Mouse (Mus musculus): ENCODE data around the gene Kat8. TPM values are rescaled to one million over a fixed set of nuclear protein-coding genes. Genes with fewer than 3 reads are reported as not detected.

Gene Kat8
- polyA plus RNA-seq, 1 experiment: not detected

GRCm38 (mm10) chr7:127925252-127925651 lies 12.9 kb downstream of the Kat8 start:
- Histone ChIP-seq H3K27ac (ENCODE audit: insufficient read depth, low read depth, low read length) (no peak overlapping the region), H3K4me1 (ENCODE audit: control insufficient read depth, insufficient read depth, low read length) (no peaks in the 10 kb centered on the region), H3K4me3 (ENCODE audit: insufficient read depth, low read depth, low read length) (no peak overlapping the region)
- WGBS: 62% methylated on average over 5 of the region's 5 CpGs
- TF ChIP-seq POLR2A (IDR thresholded peaks at IDR 0.05; ENCODE audit: insufficient read depth, low read depth, low read length) (no peak), CTCF (IDR thresholded peaks at IDR 0.05; ENCODE audit: insufficient read depth, low read depth, low read length) (no peak)

- Histone ChIP-seq H3K4me1 (ENCODE audit: control insufficient read depth, insufficient read depth, low read length) (no peaks in the 10 kb centered on the region), H3K4me3 (ENCODE audit: insufficient read depth, low read depth, low read length) (no peak overlapping the region), H3K27ac (ENCODE audit: insufficient read depth, low read depth, low read length) (no peak overlapping the region)
- 86% methylated on average over 8 of the region's 8 CpGs for WGBS
- TF ChIP-seq CTCF (IDR thresholded peaks at IDR 0.05; ENCODE audit: insufficient read depth, low read depth, low read length): no peak
- TF ChIP-seq POLR2A (IDR thresholded peaks at IDR 0.05; ENCODE audit: insufficient read depth, low read depth, low read length): no peak
Observed at GRCm38 (mm10) chr7:127926066-127926465, 13.8 kb downstream of the Kat8 start.

- H3K27ac ChIP-seq (ENCODE audit: insufficient read depth, low read depth, low read length): no peak overlapping the region
- WGBS: 86% methylated on average over 11 of the region's 11 CpGs
- no peak overlapping the region for H3K4me3 ChIP-seq (ENCODE audit: insufficient read depth, low read depth, low read length)
- H3K4me1 ChIP-seq (ENCODE audit: control insufficient read depth, insufficient read depth, low read length): peaks cover 5% of the 10 kb centered on the region; the same call in 1 of the 2 replicates
- TF ChIP-seq CTCF (IDR thresholded peaks at IDR 0.05; ENCODE audit: insufficient read depth, low read depth, low read length) (no peak), POLR2A (IDR thresholded peaks at IDR 0.05; ENCODE audit: insufficient read depth, low read depth, low read length) (no peak)
Observed at GRCm38 (mm10) chr7:127926846-127927245, 14.5 kb downstream of the Kat8 start.

- Histone ChIP-seq H3K27ac (ENCODE audit: insufficient read depth, low read depth, low read length) (no peak overlapping the region), H3K4me3 (ENCODE audit: insufficient read depth, low read depth, low read length) (no peak overlapping the region), H3K4me1 (ENCODE audit: control insufficient read depth, insufficient read depth, low read length) (peaks cover 12% of the 10 kb centered on the region)
- TF ChIP-seq CTCF (IDR thresholded peaks at IDR 0.05; ENCODE audit: insufficient read depth, low read depth, low read length): no peak
- WGBS: 85% methylated on average over 11 of the region's 11 CpGs
Observed at GRCm38 (mm10) chr7:127927726-127928125, 15.4 kb downstream of the Kat8 start.

GRCm38 (mm10) chr7:127928596-127928995 lies 16.3 kb downstream of the Kat8 start:
- Histone ChIP-seq H3K4me1 (ENCODE audit: control insufficient read depth, insufficient read depth, low read length) (peaks cover 14% of the 10 kb centered on the region), H3K4me3 (ENCODE audit: insufficient read depth, low read depth, low read length) (no peak overlapping the region), H3K27ac (ENCODE audit: insufficient read depth, low read depth, low read length) (no peak overlapping the region)
- WGBS: 62% methylated on average over 5 of the region's 5 CpGs
- no peak for TF ChIP-seq POLR2A (IDR thresholded peaks at IDR 0.05; ENCODE audit: insufficient read depth, low read depth, low read length)
- TF ChIP-seq CTCF (IDR thresholded peaks at IDR 0.05; ENCODE audit: insufficient read depth, low read depth, low read length): no peak

GRCm38 (mm10) chr7:127929923-127930322 lies 17.6 kb downstream of the Kat8 start, which contains the start of gene Prss8:
Gene Prss8, minus strand, starts transcription at chr7:127930104.
- WGBS: 34% methylated on average over 6 of the region's 6 CpGs
- no peak for TF ChIP-seq CTCF (IDR thresholded peaks at IDR 0.05; ENCODE audit: insufficient read depth, low read depth, low read length)
- no peak for TF ChIP-seq POLR2A (IDR thresholded peaks at IDR 0.05; ENCODE audit: insufficient read depth, low read depth, low read length)

GRCm38 (mm10) chr7:127930636-127931035 lies 18.3 kb downstream of the Kat8 start:
- no peak overlapping the region for H3K4me3 ChIP-seq (ENCODE audit: insufficient read depth, low read depth, low read length)
- 76% methylated on average over 5 of the region's 5 CpGs for WGBS
- H3K27ac ChIP-seq (ENCODE audit: insufficient read depth, low read depth, low read length): no peak overlapping the region
- TF ChIP-seq POLR2A (IDR thresholded peaks at IDR 0.05; ENCODE audit: insufficient read depth, low read depth, low read length) (no peak), CTCF (IDR thresholded peaks at IDR 0.05; ENCODE audit: insufficient read depth, low read depth, low read length) (no peak)
- H3K4me1 ChIP-seq (ENCODE audit: control insufficient read depth, insufficient read depth, low read length): peaks cover 14% of the 10 kb centered on the region

More at GRCm38 (mm10) chr7:127929923-127930322, 17.6 kb downstream of the Kat8 start, which contains the start of gene Prss8:
- H3K4me3 ChIP-seq (ENCODE audit: insufficient read depth, low read depth, low read length): no peak within 1 kb of the TSS
- H3K27ac ChIP-seq (ENCODE audit: insufficient read depth, low read depth, low read length): no peak within 1 kb of the TSS
- peaks cover 14% of the 10 kb centered on the region for H3K4me1 ChIP-seq (ENCODE audit: control insufficient read depth, insufficient read depth, low read length)

GRCm38 (mm10) chr7:127931351-127932135 lies 19.2 kb downstream of the Kat8 start:
- Histone ChIP-seq H3K4me1 (ENCODE audit: control insufficient read depth, insufficient read depth, low read length) (peaks cover 21% of the 10 kb centered on the region), H3K27ac (ENCODE audit: insufficient read depth, low read depth, low read length) (no peak overlapping the region), H3K4me3 (ENCODE audit: insufficient read depth, low read depth, low read length) (no peak overlapping the region)
- 35% methylated on average over 13 of the region's 13 CpGs for WGBS
- no peak for TF ChIP-seq CTCF (IDR thresholded peaks at IDR 0.05; ENCODE audit: insufficient read depth, low read depth, low read length)
- TF ChIP-seq POLR2A (IDR thresholded peaks at IDR 0.05; ENCODE audit: insufficient read depth, low read depth, low read length): no peak

- Histone ChIP-seq H3K4me1 (ENCODE audit: control insufficient read depth, insufficient read depth, low read length) (peaks cover 22% of the 10 kb centered on the region), H3K4me3 (ENCODE audit: insufficient read depth, low read depth, low read length) (no peak overlapping the region), H3K27ac (ENCODE audit: insufficient read depth, low read depth, low read length) (no peak overlapping the region)
- 45% methylated on average over 13 of the region's 13 CpGs for WGBS
- TF ChIP-seq CTCF (IDR thresholded peaks at IDR 0.05; ENCODE audit: insufficient read depth, low read depth, low read length): no peak
- TF ChIP-seq POLR2A (IDR thresholded peaks at IDR 0.05; ENCODE audit: insufficient read depth, low read depth, low read length): no peak
Observed at GRCm38 (mm10) chr7:127932273-127933031, 20.1 kb downstream of the Kat8 start.

Data from olfactory bulb, adult 2 months (tissue).